Mouse (Mus musculus) intestine, postnatal 0 days (tissue): ENCODE results near the gene Zmynd8. TPM values are rescaled to one million over a fixed set of nuclear protein-coding genes. Genes with fewer than 3 reads are reported as not detected.

ENCODE experiments used
- ATAC-seq: fragments of 200-750 bp; cut with Nextera tagmentation; 2 replicates; pipeline ENCODE4 v1.8.0; 2017; ENCODE audit warnings: mild to moderate bottlenecking, moderate TSS enrichment, moderate library complexity
- H3K27ac ChIP-seq: fragments of 300-500 bp; sonication (generic); 2 replicates; pipeline ENCODE4 v1.5.1; 2014; ENCODE audit warnings: mild to moderate bottlenecking, low read depth, low read length, moderate library complexity
- H3K27me3 ChIP-seq: fragments of 300-500 bp; sonication (generic); replicated peaks from 2 replicates; pipeline ENCODE4 v1.6.1; 2014; ENCODE audit warnings: low read length, mixed read lengths; ENCODE audit not compliant: control insufficient read depth, insufficient read depth
- H3K36me3 ChIP-seq: fragments of 300-500 bp; sonication (generic); 2 replicates; pipeline ENCODE4 v1.6.1; 2014; ENCODE audit warnings: mild to moderate bottlenecking, moderate library complexity; ENCODE audit not compliant: control insufficient read depth, insufficient read depth
- H3K4me1 ChIP-seq: fragments of 300-500 bp; sonication (generic); replicated peaks from 2 replicates; pipeline ENCODE4 v1.6.1; 2014; ENCODE audit warnings: antibody characterized with exemption, low read length, mixed read lengths; ENCODE audit not compliant: control insufficient read depth, insufficient read depth
- H3K4me2 ChIP-seq: fragments of 300-500 bp; sonication (generic); replicated peaks from 2 replicates; pipeline ENCODE4 v1.6.1; 2014; ENCODE audit warnings: low read depth, mild to moderate bottlenecking, moderate library complexity
- H3K4me3 ChIP-seq: fragments of 300-500 bp; sonication (generic); 2 replicates; pipeline ENCODE4 v1.5.1; 2014; ENCODE audit warnings: low read depth, low read length
- H3K9ac ChIP-seq: fragments of 300-500 bp; sonication (generic); 2 replicates; pipeline ENCODE4 v1.6.1; 2014; ENCODE audit warnings: mild to moderate bottlenecking, low read depth, low read length
- H3K9me3 ChIP-seq: fragments of 300-500 bp; sonication (generic); 2 replicates; pipeline ENCODE4 v1.6.1; 2016; ENCODE audit warnings: mixed run types; ENCODE audit not compliant: control insufficient read depth
- CTCF ChIP-seq: sonication (generic); IDR thresholded peaks from 2 replicates; pipeline ENCODE4 v1.5.1; 2016; ENCODE audit warnings: low read depth, mild to moderate bottlenecking, control low read depth, antibody characterized with exemption, moderate library complexity
- WGBS: fragments of 180-500 bp; shearing (Covaris S2); extraction: QIAGEN DNeasy Blood & Tissue Kit; methylation state at CpG from one replicate; pipeline ENCODE4 v1.1.7; 2014; 5-methylcytosine and 5-hydroxymethylcytosine counted together
- polyA plus RNA-seq: library from polyadenylated mRNA; unstranded; fragments of >200 nt; fragmentation: Nextera tagmentation; extraction: Ambion mirVana; gene quantifications from 2 replicates; pipeline ENCODE4 v1.2.1, GENCODE M21; 2015

Gene Zmynd8
- polyA plus RNA-seq, 1 experiment from 2014 or later, result 43.5 TPM

- Histone ChIP-seq H3K4me2 (peak overlapping the region; percentile 39), H3K4me3 (no peak overlapping the region), H3K9ac (no peak overlapping the region), H3K9me3 (no peaks in the 10 kb centered on the region), H3K27ac (peak overlapping the region; percentile 16; the same call in 1 of the 2 replicates), H3K36me3 (no peaks in the 10 kb centered on the region), H3K27me3 (no peaks in the 10 kb centered on the region), H3K4me1 (no peaks in the 10 kb centered on the region; the same call in 1 of the 2 replicates)
- 0 out of 2 replicates have a peak, but pooled peaks have one; percentile 19 for TF ChIP-seq CTCF
- 10% methylated on average over 23 of the region's 23 CpGs for WGBS
- 0 out of 2 replicates have a peak, but pooled peaks have one; percentile 31 for ATAC-seq
Measured at GRCm38 (mm10) chr2:165900351-165901126, 1.7 kb upstream of the Zmynd8 start.

DNA sequence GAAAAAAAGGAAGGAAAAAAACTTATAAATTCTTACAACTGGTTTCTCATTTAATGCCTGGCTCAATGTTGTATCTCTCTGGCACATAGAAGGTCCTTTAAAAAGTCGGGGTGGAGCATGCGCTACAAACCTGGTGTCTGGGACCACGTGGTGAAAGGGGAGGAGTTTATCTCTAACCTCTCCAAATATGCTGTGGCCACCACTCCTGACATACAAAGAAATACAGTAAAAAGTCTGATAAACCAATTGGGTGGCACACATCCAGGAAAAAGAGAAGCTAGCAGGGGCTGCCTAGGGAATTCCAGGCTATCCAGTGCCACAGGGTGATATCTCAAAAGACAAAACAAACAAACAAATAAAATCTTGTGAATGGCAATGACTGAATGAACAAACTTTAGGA is 1.1 kb upstream of the Zmynd8 start:
- H3K27me3 ChIP-seq, result no peaks in the 10 kb centered on the region
- WGBS, result 27% methylated on average over 3 of the region's 3 CpGs
- H3K4me3 ChIP-seq, result no peak overlapping the region
- no peak overlapping the region for H3K27ac ChIP-seq
- no peaks in the 10 kb centered on the region for H3K36me3 ChIP-seq
- no peak overlapping the region for H3K9ac ChIP-seq
- H3K4me1 ChIP-seq, result no peaks in the 10 kb centered on the region; the same call in 1 of the 2 replicates
- no peak for ATAC-seq
- H3K4me2 ChIP-seq, result peak overlapping the region; percentile 39
- no peaks in the 10 kb centered on the region for H3K9me3 ChIP-seq
- no peak for TF ChIP-seq CTCF

- H3K36me3 ChIP-seq, result no peaks in the 10 kb centered on the region
- peak; percentile 52 for TF ChIP-seq CTCF
- 65% methylated on average over 6 of the region's 6 CpGs for WGBS
- H3K4me1 ChIP-seq, result no peaks in the 10 kb centered on the region; the same call in 1 of the 2 replicates
- H3K27me3 ChIP-seq, result no peaks in the 10 kb centered on the region
- no peak for ATAC-seq
- H3K27ac ChIP-seq, result no peak overlapping the region
- no peak overlapping the region for H3K9ac ChIP-seq
- no peak overlapping the region for H3K4me2 ChIP-seq
- no peaks in the 10 kb centered on the region for H3K9me3 ChIP-seq
- no peak overlapping the region for H3K4me3 ChIP-seq
Measured at GRCm38 (mm10) chr2:165899474-165899873, 658 bp upstream of the Zmynd8 start.

DNA sequence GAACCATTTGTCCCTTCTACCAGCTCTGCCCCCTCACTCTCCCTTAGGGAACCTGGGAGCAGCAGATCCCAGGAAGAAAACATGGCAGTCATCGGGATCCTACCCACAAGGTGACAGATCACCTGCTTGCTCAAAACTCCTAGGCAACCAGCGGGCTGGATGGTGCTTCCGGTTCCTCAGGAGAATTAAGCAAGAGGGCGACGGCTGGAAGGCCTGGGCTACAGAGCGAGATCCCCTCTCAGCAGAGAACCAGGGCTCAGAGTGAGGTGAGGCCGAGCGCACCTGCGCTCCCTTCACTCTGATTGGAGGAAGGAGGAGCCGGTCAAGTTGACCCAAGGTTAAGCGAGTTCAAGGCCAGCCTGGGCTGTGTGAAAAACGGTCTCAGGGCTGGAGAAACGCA is 2.6 kb downstream of the Zmynd8 start:
- no peak for ATAC-seq
- no peaks in the 10 kb centered on the region for H3K27me3 ChIP-seq
- H3K4me3 ChIP-seq, result no peak overlapping the region
- WGBS, result 84% methylated on average over 13 of the region's 13 CpGs
- TF ChIP-seq CTCF, result no peak
- H3K27ac ChIP-seq, result no peak overlapping the region
- H3K9me3 ChIP-seq, result no peaks in the 10 kb centered on the region
- H3K4me2 ChIP-seq, result no peak overlapping the region
- H3K36me3 ChIP-seq, result no peaks in the 10 kb centered on the region
- H3K9ac ChIP-seq, result no peak overlapping the region
- no peaks in the 10 kb centered on the region; the same call in 1 of the 2 replicates for H3K4me1 ChIP-seq

DNA sequence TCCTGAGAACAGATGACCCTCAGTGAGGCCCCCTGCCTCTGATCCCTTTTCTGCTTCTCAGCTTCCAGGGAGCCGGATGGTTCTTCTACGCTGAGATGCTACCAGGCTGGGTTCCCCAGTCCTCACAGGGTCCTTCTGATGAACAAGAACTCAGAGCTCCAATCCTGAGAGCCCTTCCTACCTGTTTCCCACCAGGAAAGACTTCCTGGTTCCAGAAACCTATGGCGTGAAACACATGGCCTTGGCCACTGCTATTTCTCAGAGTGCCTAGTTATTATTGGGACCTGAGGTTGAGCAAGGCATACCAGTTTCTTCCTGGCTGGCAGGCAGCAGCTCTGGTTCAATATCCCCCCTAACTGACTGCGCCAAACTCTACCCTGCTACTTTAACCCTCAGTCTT is 3.1 kb downstream of the Zmynd8 start:
- no peak for ATAC-seq
- WGBS, result 91% methylated on average over 4 of the region's 4 CpGs
- Histone ChIP-seq H3K27ac (no peak overlapping the region), H3K4me1 (no peaks in the 10 kb centered on the region), H3K9me3 (no peaks in the 10 kb centered on the region), H3K4me3 (no peak overlapping the region), H3K27me3 (no peaks in the 10 kb centered on the region), H3K36me3 (no peaks in the 10 kb centered on the region), H3K4me2 (no peak overlapping the region), H3K9ac (no peak overlapping the region)
- no peak for TF ChIP-seq CTCF

- H3K4me2 ChIP-seq, result no peak overlapping the region
- H3K27ac ChIP-seq, result no peak overlapping the region
- 51% methylated on average over 3 of the region's 4 CpGs for WGBS
- H3K4me3 ChIP-seq, result no peak overlapping the region
- no peak for TF ChIP-seq CTCF
- no peaks in the 10 kb centered on the region for H3K27me3 ChIP-seq
- H3K9me3 ChIP-seq, result no peaks in the 10 kb centered on the region
- H3K36me3 ChIP-seq, result no peaks in the 10 kb centered on the region
- no peak overlapping the region for H3K9ac ChIP-seq
- no peak for ATAC-seq
- no peaks in the 10 kb centered on the region for H3K4me1 ChIP-seq
Measured at GRCm38 (mm10) chr2:165894533-165894932, 4.3 kb downstream of the Zmynd8 start.
